Mouse (Mus musculus) bone marrow, adult 2 months (tissue): ENCODE data around the gene Olfr629. TPM values are rescaled to one million over a fixed set of nuclear protein-coding genes. Genes with fewer than 3 reads are reported as not detected.
"Not testable (repeated sequence)": the region's sequence is repeated elsewhere in the genome, so short reads cannot be mapped to it uniquely, and the experiment has no call there.

ENCODE experiments used
- H3K27ac ChIP-seq: fragments of 200-500 bp; 2 replicates; pipeline ENCODE4 v1.5.1; 2012; ENCODE audit warnings: low read depth, mild to moderate bottlenecking, control low read depth, inconsistent platforms, low read length; ENCODE audit not compliant: control insufficient read depth, poor library complexity, insufficient read depth
- H3K4me1 ChIP-seq: fragments of 200-500 bp; 2 replicates; pipeline ENCODE4 v1.6.1; 2011; ENCODE audit warnings: low read length; ENCODE audit not compliant: control insufficient read depth, insufficient read depth
- H3K4me3 ChIP-seq: fragments of 200-500 bp; replicated peaks from 2 replicates; pipeline ENCODE3; 2011; ENCODE audit warnings: mild to moderate bottlenecking, low read depth, low read length, control low read depth; ENCODE audit not compliant: control insufficient read depth
- CTCF ChIP-seq: fragments of 200-500 bp; IDR thresholded peaks from 2 replicates; pipeline ENCODE4 v1.5.1; 2011; ENCODE audit warnings: low read length, control low read depth; ENCODE audit not compliant: control insufficient read depth, insufficient read depth
- POLR2A ChIP-seq: fragments of 200-500 bp; IDR thresholded peaks from 2 replicates; pipeline ENCODE4 v1.6.1; 2011; ENCODE audit warnings: low read depth, mild to moderate bottlenecking, control low read depth, low read length, borderline replicate concordance; ENCODE audit not compliant: control insufficient read depth
- WGBS: fragments of 180-500 bp; shearing (Covaris S2); methylation state at CpG from one replicate; pipeline ENCODE4 v1.1.7; 2018; 5-methylcytosine and 5-hydroxymethylcytosine counted together
- polyA plus RNA-seq: library from polyadenylated mRNA; stranded (reverse); fragments of >200 nt; gene quantifications from 2 replicates; pipeline ENCODE4 v1.2.4, GENCODE M21; 2011; ENCODE audit warnings: low replicate concordance; ENCODE audit not compliant: missing spikeins, insufficient read depth, insufficient read length

Gene Olfr629
- 1.2 TPM in 1 of 2 replicates, not detected in the other for polyA plus RNA-seq

GRCm38 (mm10) chr7:103744843-103745242 is at the start of gene Olfr629:
Olfr629 (minus strand) TSS chr7:103744943.
- no peak for TF ChIP-seq POLR2A
- no peak for TF ChIP-seq CTCF
- H3K27ac ChIP-seq, result no peak within 1 kb of the TSS
- H3K4me3 ChIP-seq, result no peak within 1 kb of the TSS
- no peaks in the 10 kb centered on the region for H3K4me1 ChIP-seq
- 73% methylated on average over 2 of the region's 2 CpGs for WGBS

GRCm38 (mm10) chr7:103792669-103793388 is 48.1 kb upstream of the Olfr629 start:
- Histone ChIP-seq H3K4me3 (no peak overlapping the region), H3K27ac (no peak overlapping the region), H3K4me1 (no peaks in the 10 kb centered on the region)
- TF ChIP-seq POLR2A, result no peak
- TF ChIP-seq CTCF, result no peak
- 10% methylated on average over 4 of the region's 4 CpGs for WGBS

GRCm38 (mm10) chr7:103791721-103792120 is 47.0 kb upstream of the Olfr629 start, which contains the start of gene Olfr67:
Olfr67 (minus strand) TSS chr7:103791821.
- no peak for TF ChIP-seq POLR2A
- no peak for TF ChIP-seq CTCF

GRCm38 (mm10) chr7:103779598-103779997 is 34.9 kb upstream of the Olfr629 start, which contains the start of gene Olfr68:
Olfr68 (minus strand) TSS chr7:103779698.
- Histone ChIP-seq H3K4me1 (no peaks in the 10 kb centered on the region), H3K27ac (no peak within 1 kb of the TSS), H3K4me3 (no peak within 1 kb of the TSS)
- WGBS, result 79% methylated on average over 3 of the region's 3 CpGs
- TF ChIP-seq POLR2A (no peak), CTCF (no peak)

More at GRCm38 (mm10) chr7:103791721-103792120, 47.0 kb upstream of the Olfr629 start, which contains the start of gene Olfr67:
- no peak within 1 kb of the TSS for H3K4me3 ChIP-seq
- no peaks in the 10 kb centered on the region for H3K4me1 ChIP-seq
- 51% methylated on average over 3 of the region's 3 CpGs for WGBS
- no peak within 1 kb of the TSS for H3K27ac ChIP-seq

GRCm38 (mm10) chr7:103777652-103778051 is 32.9 kb upstream of the Olfr629 start:
- WGBS, result 64% methylated on average over 4 of the region's 4 CpGs
- not testable (repeated sequence) for H3K4me1 ChIP-seq, H3K27ac ChIP-seq, H3K4me3 ChIP-seq

- H3K4me3 ChIP-seq, result no peak within 1 kb of the TSS
- WGBS, result 77% methylated on average over 2 of the region's 2 CpGs
- no peak for TF ChIP-seq CTCF
- TF ChIP-seq POLR2A, result no peak
- no peak within 1 kb of the TSS for H3K27ac ChIP-seq
- H3K4me1 ChIP-seq, result no peaks in the 10 kb centered on the region
Measured at GRCm38 (mm10) chr7:103771494-103771893, 26.8 kb upstream of the Olfr629 start, which contains the start of gene Olfr69. Olfr69 (minus strand) TSS chr7:103771594.

GRCm38 (mm10) chr7:103767687-103768086 is 22.9 kb upstream of the Olfr629 start:
- not testable (repeated sequence) for H3K27ac ChIP-seq, H3K4me3 ChIP-seq, H3K4me1 ChIP-seq
- 67% methylated on average over 6 of the region's 6 CpGs for WGBS

GRCm38 (mm10) chr7:103762212-103762611 is 17.5 kb upstream of the Olfr629 start:
- not testable (repeated sequence) for H3K4me1 ChIP-seq, H3K27ac ChIP-seq, H3K4me3 ChIP-seq
- WGBS, result 11% methylated on average over 6 of the region's 6 CpGs

GRCm38 (mm10) chr7:103757233-103757632 is 12.5 kb upstream of the Olfr629 start, which contains the start of gene Olfr630:
Olfr630 (minus strand) TSS chr7:103757333.
- Histone ChIP-seq H3K27ac (no peak within 1 kb of the TSS), H3K4me3 (no peak within 1 kb of the TSS), H3K4me1 (no peaks in the 10 kb centered on the region)
- TF ChIP-seq CTCF, result no peak
- TF ChIP-seq POLR2A, result no peak
- WGBS, result 59% methylated on average over 2 of the region's 2 CpGs
